Mouse (Mus musculus) frontal cortex, postnatal 25 days (tissue): ENCODE results near the gene Anxa2.

Experiments used
- DNase-seq, 2 experiments: peaks; one replicate each; pipeline ENCODE4 v3.0.0; 2022; ENCODE audit warnings: low spot score in 2 of 2

Anxa2 gene

GRCm38 (mm10) chr9:69453066-69453900 is at the start of gene Anxa2:
Gene Anxa2 (plus strand): TSS chr9:69453620.
- DNase-seq: peak in 1 of 2 experiments; percentile 16

GRCm38 (mm10) chr9:69404671-69405070 is 48.7 kb upstream of the Anxa2 start:
- DNase-seq: no peak

- DNase-seq: no peak
Observed at GRCm38 (mm10) chr9:69419476-69419875, 33.9 kb upstream of the Anxa2 start.

GRCm38 (mm10) chr9:69430531-69430930 is 22.9 kb upstream of the Anxa2 start:
- no peak for DNase-seq

- no peak for DNase-seq
Observed at GRCm38 (mm10) chr9:69431863-69432555, 21.4 kb upstream of the Anxa2 start.

GRCm38 (mm10) chr9:69435194-69435593 is 18.2 kb upstream of the Anxa2 start:
- no peak for DNase-seq

- DNase-seq: no peak
Observed at GRCm38 (mm10) chr9:69435662-69436061, 17.8 kb upstream of the Anxa2 start.

- no peak for DNase-seq
Observed at GRCm38 (mm10) chr9:69439805-69440357, 13.5 kb upstream of the Anxa2 start.

- no peak for DNase-seq
Observed at GRCm38 (mm10) chr9:69442471-69443038, 10.9 kb upstream of the Anxa2 start.

GRCm38 (mm10) chr9:69443203-69443602 is 10.2 kb upstream of the Anxa2 start:
- no peak for DNase-seq

GRCm38 (mm10) chr9:69448801-69449200 is 4.6 kb upstream of the Anxa2 start:
- no peak for DNase-seq

GRCm38 (mm10) chr9:69450636-69451035 is 2.8 kb upstream of the Anxa2 start:
- DNase-seq: no peak

- DNase-seq: no peak
Observed at GRCm38 (mm10) chr9:69451886-69452810, 1.3 kb upstream of the Anxa2 start.

GRCm38 (mm10) chr9:69453901-69454666 is 664 bp downstream of the Anxa2 start:
- no peak for DNase-seq

GRCm38 (mm10) chr9:69454691-69455090 is 1.3 kb downstream of the Anxa2 start:
- no peak for DNase-seq

GRCm38 (mm10) chr9:69455391-69455790 is 2.0 kb downstream of the Anxa2 start:
- DNase-seq: no peak

GRCm38 (mm10) chr9:69456406-69457075 is 3.1 kb downstream of the Anxa2 start:
- no peak for DNase-seq

GRCm38 (mm10) chr9:69457143-69457542 is 3.7 kb downstream of the Anxa2 start:
- no peak for DNase-seq

GRCm38 (mm10) chr9:69457747-69458625 is 4.6 kb downstream of the Anxa2 start:
- no peak for DNase-seq
